Mouse (Mus musculus): ENCODE results near the gene Gm10057. TPM values are rescaled to one million over a fixed set of nuclear protein-coding genes. Genes with fewer than 3 reads are reported as not detected.
"Not testable (repeated sequence)": the region's sequence is repeated elsewhere in the genome, so short reads cannot be mapped to it uniquely, and the experiment has no call there.

Gm10057 gene
- polyA plus RNA-seq (2012; rRNA removed) = not detected in 2 replicates

DNA sequence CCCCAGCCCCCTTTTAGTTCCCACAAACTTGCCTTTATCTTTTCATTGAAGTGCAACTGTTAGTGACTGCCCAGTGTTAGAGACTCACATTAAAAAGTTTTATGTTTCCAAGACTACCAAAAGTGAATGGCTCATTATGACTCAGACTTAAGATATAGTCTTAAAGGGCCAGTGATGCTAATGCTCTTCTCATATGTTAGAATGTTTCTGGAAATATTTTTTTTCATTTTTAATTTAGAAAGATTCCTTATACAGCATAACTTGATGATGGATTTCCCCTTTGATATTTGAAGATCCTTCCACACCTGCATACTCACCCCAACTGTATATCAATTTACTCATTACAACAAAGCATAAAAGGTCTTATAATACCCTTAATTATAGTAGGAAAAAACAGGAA is at the start of gene Gm10057:
Gene Gm10057, minus strand, starts transcription at position 101 of the 400 bp plus-strand sequence.
- not testable (repeated sequence) for H3K4me1 ChIP-seq (ENCODE audit: control insufficient read depth, insufficient read depth, low read length); H3K4me3 ChIP-seq (replicated peaks; ENCODE audit: extremely low read depth, low read depth, low read length); DNase-seq

DNA sequence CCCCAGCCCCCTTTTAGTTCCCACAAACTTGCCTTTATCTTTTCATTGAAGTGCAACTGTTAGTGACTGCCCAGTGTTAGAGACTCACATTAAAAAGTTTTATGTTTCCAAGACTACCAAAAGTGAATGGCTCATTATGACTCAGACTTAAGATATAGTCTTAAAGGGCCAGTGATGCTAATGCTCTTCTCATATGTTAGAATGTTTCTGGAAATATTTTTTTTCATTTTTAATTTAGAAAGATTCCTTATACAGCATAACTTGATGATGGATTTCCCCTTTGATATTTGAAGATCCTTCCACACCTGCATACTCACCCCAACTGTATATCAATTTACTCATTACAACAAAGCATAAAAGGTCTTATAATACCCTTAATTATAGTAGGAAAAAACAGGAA is 21.1 kb downstream of the Gm10057 start, which contains the start of gene 4921511M17Rik:
Gene 4921511M17Rik, minus strand, starts transcription at position 101 of the 400 bp plus-strand sequence.
- not testable (repeated sequence) for DNase-seq

GRCm38 (mm10) chrX:154012540-154012939 is 42.3 kb downstream of the Gm10057 start, which contains the start of gene Samt1:
Gene Samt1, minus strand, starts transcription at chrX:154012640.
- not testable (repeated sequence) for H3K4me3 ChIP-seq (replicated peaks; ENCODE audit: extremely low read depth, low read depth, low read length); DNase-seq; H3K4me1 ChIP-seq (ENCODE audit: control insufficient read depth, insufficient read depth, low read length)

More for the DNA sequence above, 21.1 kb downstream of the Gm10057 start, which contains the start of gene 4921511M17Rik:
- not testable (repeated sequence) for H3K4me1 ChIP-seq (ENCODE audit: control insufficient read depth, insufficient read depth, low read length); H3K4me3 ChIP-seq (replicated peaks; ENCODE audit: extremely low read depth, low read depth, low read length)

Other genes starting within 250 kb of the Gm10057 start
- 0.71 and 0.78 TPM in 2 replicates for gene Spin2c, start 222.8 kb downstream of the Gm10057 start, polyA plus RNA-seq (2012; rRNA removed)
- not detected in 2 replicates for gene Samt1, start 42.4 kb downstream of the Gm10057 start, polyA plus RNA-seq (2012; rRNA removed)
- not detected in 2 replicates for gene 4921511M17Rik, start 21.2 kb downstream of the Gm10057 start, polyA plus RNA-seq (2012; rRNA removed)
- not detected in 2 replicates for gene Gm15140, start 65.6 kb upstream of the Gm10057 start, polyA plus RNA-seq (2012; rRNA removed)

All from lung, adult 2 months (tissue).